Mouse (Mus musculus) mouse embryonic stem cell (cell line): ENCODE results near the gene Sertad3.
"Not testable (repeated sequence)": the region's sequence is repeated elsewhere in the genome, so short reads cannot be mapped to it uniquely, and the experiment has no call there.

ENCODE experiments used
- in situ Hi-C, 2 experiments: fragments of 300-500 bp; cut with MboI; formaldehyde crosslinking; loops; 1 replicate in 1 of 2; 3 replicates in 1 of 2; pipeline ENCODE4 v1.14.3; 2019 to 2020; ENCODE audit warnings: low sequenced_read_pairs in 2 of 2, low pct_unique_long_range_greater_than_20kb in 1 of 2, mixed read lengths in 1 of 2; ENCODE audit not compliant: unreplicated experiment in 1 of 2

The Sertad3 gene

GRCm38 (mm10) chr7:27487740-27488268 is 14.2 kb downstream of the Sertad3 start:
- in situ Hi-C loops = no loop called here

GRCm38 (mm10) chr7:27489270-27489869 is 15.8 kb downstream of the Sertad3 start:
- in situ Hi-C loops = no loop called here

DNA sequence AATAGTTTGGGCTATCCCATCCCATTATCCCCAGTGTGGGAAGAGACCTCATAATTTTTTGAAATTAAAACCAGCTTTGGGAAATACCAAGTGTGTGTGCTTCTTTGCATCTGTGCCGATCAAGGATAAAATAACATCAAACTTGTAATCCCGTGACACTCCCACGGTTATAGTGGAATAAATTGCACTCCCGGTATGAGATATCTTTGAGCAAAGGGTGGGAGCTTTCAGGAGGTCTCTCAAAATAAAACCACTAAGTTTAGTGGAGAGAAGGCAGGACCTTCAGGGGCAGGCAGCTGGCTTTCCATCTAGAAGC is 16.6 kb downstream of the Sertad3 start:
- in situ Hi-C loops = no loop called here

DNA sequence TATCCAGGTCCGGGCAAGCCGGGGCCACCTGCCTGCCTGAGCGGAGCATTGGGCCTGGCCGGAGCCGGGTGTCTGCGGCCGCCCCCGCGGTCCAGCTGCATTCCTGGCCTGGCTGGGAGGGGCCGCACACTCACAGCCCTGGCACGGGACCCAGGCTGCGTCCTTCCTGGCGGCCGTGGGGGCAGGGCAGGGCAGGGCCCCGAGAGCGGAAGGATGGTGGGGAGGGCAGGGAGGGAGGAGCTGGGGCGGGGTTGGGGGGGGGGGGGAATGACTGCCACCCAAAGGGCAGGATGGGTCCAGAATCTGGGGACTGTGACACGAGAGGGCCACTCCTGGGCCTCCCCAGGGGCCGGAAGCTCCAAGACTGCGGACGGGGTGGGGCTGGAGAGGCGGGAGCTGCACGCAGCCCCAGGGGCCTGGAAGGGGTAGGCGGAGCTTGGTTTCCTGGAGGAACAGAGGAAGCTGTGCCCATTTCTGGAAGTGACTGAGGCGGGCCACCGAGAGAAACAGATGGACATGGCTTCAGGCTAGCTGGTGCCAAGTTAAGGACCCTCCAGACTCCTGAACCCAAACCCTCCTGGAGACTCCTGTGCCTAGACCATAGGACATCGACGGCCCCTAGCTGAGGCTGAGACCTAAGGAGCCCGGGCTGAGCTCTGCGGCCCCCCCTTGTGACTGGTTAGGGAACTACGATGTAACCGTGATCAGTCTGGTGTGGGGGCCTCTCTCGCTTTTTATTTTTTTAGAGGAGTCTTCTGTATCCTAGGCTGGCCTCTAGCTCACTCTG is 17.2 kb downstream of the Sertad3 start:
- in situ Hi-C loops = no loop called here

GRCm38 (mm10) chr7:27491856-27492255 is 18.3 kb downstream of the Sertad3 start:
- in situ Hi-C loops = no loop called here

- in situ Hi-C loops = no loop called here
Measured at GRCm38 (mm10) chr7:27493022-27493421, 19.5 kb downstream of the Sertad3 start.

GRCm38 (mm10) chr7:27493450-27493849 is 19.9 kb downstream of the Sertad3 start:
- in situ Hi-C loops = no loop called here

GRCm38 (mm10) chr7:27494659-27495367 is 21.2 kb downstream of the Sertad3 start:
- in situ Hi-C loops = not testable (repeated sequence)

- in situ Hi-C loops = no loop called here
Measured at GRCm38 (mm10) chr7:27499036-27499435, 25.5 kb downstream of the Sertad3 start, which contains the start of gene Prx. TSS of gene Prx (plus strand) at chr7:27499324.

DNA sequence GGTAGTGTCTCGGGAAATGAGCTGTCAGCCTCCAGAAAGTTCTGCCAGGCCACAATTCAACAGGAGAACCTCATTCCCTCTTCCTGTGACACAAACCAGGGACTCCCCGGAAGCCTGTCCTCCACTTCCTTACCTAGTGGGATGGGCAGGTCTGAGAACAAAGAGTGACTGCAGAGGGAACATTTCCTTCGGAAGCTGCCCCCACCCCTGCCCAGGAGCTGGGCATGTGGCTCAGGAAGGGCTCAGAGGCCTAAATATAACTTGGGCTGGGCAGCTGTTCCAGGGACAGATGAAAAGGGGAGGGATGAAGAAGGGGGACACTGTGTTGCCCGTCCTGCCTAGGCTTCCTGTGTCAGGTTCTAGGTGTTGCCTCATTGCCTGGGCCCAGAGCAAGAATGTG is 28.1 kb downstream of the Sertad3 start:
- in situ Hi-C loops = no loop called here

DNA sequence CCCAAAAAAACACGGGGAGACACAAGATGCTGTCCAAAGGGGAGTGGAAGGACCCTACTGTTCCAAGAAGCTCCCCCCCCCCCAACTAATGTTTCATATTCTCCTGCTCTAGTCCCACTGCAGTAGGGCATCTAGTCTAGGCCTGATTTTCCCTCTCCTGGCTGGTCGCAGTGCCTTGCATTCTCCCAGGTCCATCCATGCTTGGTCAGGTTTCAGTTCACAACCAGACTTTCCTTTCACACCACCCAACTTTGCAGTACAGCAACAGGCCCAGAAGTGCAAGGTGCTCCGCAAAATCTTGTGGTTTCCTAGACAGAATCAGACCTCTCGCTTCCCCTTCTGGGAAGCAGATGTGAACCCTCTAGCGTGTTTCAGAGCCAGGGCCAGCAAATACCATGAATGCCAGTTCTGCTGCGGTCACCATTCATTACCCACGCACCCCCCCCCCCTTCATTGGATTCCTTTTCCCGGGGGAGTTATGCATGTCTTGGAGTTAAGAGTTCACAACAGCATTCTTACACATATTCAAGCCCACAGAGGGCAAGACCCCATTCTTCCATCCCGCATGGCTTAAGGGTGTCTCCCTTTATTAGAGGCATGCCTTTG is 33.3 kb downstream of the Sertad3 start:
- in situ Hi-C loops = no loop called here

DNA sequence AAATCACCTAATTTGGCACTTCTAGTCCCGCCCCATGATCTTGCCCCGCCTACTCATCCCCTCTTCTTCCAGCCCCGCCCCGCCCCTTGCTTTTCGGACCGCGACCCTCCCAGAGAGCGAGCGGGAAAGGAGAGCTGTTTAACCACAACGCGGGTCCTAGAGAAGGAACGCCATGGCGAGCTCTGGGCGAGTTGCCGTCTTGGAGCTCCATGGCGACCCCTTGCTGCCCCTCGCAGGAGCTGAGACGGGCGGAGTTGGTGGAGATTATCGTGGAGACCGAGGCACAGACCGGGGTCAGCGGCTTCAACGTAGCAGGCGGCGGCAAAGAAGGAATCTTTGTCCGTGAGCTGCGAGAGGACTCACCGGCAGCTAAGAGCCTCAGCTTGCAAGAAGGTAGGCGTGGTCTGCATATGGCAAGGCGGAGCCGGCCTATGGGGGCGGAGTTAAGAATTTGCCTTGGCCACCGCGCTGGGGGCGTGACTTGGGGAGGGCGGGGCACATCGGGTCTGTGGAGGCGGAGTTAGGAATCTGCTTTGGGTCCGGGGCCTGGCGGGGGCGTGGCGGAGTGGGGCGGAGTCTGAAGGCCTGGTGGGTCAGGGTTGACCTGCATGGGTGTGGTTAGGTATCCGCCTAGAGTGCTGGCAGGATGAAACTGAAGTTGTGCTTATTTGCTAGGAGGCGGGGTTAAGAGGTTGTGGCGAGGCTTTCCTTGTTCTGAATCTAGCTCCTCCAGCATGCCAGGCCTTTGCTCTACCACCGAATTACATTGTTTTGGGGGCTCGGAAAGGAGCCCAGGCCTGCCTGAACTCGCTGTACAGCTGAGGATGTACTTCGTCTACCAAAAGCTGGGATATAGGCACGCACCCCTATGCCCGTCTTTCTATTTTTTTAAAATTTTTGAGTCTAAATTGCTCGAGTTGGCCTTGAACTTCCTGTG is 34.4 kb downstream of the Sertad3 start:
- in situ Hi-C loops = no loop called here

GRCm38 (mm10) chr7:27508648-27509005 is 35.1 kb downstream of the Sertad3 start:
- in situ Hi-C loops = no loop called here

GRCm38 (mm10) chr7:27510809-27511208 is 37.2 kb downstream of the Sertad3 start:
- in situ Hi-C loops = no loop called here

DNA sequence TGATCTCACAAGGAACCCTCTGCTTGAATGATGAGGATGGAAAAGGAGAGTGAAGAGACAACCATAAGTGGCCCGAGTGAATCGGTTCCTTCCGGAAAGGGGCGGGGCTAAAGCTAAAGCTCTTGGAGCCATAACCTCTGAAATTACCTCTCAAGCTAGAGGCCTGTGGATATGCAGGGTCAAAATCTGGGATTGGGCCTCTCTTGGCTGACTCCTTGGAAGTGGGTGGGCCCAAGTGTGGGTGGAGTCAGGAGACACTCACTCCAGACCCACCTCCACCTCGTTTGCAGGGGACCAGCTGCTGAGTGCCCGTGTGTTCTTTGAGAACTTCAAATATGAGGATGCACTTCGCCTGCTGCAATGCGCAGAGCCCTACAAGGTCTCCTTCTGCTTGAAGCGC is 41.4 kb downstream of the Sertad3 start:
- in situ Hi-C loops = no loop called here

- in situ Hi-C loops = no loop called here
Measured at GRCm38 (mm10) chr7:27518314-27518713, 44.7 kb downstream of the Sertad3 start.

DNA sequence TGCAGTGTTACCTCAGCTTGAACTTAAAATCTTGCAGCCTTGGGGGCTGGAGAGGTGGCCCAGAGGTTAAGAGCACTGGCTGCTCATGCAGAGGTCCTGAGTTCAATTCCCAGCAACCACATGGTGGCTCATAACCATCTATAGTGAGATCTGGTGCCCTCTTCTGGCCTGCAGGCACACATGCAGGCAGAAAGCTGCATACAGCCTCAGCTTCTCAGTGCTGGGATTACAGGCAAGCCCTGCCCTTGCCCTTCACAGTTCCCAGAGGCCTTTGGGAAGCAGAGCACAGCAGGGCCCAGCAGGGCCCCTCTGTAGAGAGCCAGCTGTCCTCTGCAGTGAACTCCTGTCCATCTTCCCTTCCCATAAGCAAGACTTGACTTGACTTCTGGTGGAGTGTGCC is 46.5 kb downstream of the Sertad3 start:
- in situ Hi-C loops = loop anchor here in 1 of 2 experiments (5.0 kb wide), 1 partner anchor 83 kb away; no protein-coding TSS in a partner anchor

DNA sequence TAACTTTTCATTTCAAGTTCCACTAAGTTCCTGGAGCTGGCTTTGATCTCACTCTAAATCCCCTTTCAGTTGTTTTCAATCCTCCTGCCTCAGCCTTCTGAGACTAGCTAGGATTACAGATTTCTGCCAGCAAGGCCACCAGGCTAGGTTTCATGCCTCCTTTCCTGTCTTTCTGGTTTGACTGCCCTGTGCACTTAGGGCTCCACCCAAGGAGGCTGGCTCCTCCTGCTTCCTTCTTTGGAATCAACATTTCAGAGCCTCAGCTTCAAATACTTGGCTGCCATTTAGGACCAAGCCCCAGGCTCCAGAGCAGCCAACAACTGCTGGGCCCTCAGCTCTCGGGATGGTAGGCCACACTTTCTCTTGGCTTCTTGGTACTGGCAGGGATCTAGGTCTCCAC is 47.0 kb downstream of the Sertad3 start:
- in situ Hi-C loops = loop anchor here in 1 of 2 experiments (5.0 kb wide), 1 partner anchor 83 kb away; no protein-coding TSS in a partner anchor
